Mouse (Mus musculus): Measurements from ENCODE around the gene Nr2c2.

Gene Nr2c2

DNA sequence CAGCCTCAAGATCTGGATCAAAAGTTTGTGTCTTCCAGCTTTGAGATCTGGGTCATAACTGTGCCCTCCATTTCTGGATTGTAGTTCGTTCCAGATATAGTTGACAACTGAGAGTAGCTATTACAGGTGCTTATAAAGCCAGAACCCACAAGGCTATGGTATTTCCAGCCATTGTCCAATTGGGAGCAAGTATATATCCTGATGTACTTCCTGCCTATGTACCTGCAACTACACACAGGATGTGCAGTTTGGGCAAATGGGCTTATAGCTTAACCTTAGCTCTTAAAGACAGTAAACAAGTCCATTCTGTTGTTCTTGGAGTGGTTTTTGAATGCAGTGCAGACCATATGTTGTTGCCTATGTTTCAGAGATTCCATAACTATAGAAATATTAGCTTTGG is 40.3 kb downstream of the Nr2c2 start:
- DNase-seq: no peak

DNA sequence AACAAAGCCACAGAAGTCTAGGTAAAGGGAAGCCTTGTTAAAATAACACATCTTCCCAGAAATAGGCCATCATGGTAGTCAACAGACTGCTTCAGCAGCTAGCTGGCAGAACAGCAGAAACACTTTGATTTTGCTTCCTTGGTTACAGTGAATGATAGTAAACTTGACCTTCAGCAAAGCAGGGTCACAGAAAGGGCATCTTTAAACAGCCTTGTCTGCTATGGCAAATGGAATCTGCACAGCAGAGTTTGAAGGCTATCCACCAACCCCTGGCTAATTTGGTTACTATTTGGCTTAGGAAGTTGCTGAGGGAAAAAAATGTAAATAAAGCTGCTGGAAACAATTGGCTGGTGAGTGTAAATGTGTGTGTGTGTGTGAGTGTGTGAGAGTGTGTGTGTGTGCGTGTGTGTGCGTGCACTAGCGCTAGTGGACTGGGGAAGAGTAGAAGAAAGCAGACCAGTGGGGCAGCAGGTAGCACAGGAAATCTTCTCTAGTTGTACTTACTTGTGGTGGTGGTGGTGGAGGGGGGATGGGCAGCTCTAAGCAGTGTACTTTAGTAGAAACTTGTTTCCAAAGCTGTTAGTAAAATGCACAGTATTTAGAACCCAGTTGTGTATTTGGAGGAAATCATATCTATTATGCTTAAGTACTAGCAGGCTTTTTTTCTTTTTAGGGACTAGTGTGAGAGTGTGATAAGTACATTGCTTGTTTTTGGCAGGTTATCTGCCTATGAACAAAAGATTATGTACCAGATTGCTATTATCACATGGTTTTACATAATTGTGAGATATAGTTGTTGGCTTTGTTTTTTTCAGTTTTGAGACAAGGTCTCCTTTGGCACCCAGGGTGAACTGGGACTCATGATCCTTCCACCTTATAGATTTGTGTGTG is 41.1 kb downstream of the Nr2c2 start:
- no peak for DNase-seq

DNA sequence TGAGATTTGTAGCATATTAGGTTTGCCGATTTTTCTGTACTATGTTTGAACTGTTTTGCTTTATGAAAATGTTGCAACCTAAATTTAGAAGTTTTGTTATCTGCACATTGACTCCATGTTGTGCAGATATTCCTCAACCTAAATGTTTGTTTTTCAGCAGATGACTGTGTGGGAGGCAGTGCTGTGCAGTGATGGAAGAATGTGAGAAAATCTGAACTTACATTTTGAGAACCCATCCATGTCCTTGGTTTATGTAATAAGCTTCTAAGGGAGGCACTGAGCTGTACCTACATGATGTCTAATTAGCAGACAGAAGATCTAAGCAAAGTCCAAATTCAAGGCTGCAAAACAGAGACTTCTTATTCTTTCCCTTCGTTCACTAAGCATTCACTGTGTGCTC is 42.4 kb downstream of the Nr2c2 start:
- peak; percentile 19 for DNase-seq

DNA sequence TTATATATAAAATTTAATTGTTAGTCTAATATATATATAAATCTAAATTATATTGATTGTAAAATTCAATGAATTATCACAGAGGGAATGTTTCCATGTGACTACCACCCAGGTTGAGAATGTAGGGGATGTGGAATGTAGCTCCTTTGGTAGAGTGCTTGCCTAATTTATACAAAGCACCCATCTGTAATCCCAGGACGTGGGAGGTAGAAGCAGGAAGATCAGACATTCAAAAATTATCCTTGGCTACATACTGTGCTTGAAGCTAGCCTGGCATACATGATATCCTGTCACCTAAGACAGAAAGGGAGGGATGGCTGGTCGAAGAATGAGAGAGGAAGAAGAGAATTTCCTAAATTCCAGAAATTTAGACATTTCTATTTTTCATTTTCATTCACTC is 45.2 kb downstream of the Nr2c2 start:
- DNase-seq: peak; percentile 34

DNA sequence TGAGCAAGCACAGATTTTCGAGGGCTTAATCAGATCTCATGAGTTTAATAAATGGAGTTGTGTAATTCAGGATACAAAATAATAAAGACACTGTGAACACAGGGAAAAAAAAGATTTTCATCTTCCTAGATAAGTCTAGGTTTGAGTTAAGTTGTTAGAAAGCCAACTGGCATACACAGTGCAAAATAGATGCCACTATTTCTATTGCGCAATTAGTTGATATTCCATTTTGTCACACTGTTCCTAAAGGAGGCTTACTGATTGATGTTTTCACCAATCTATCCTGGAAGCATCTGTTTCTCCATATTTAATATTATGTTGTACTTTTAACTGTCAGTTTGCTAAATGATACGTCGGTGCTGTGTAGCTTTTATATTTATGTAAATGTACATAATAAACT is 54.7 kb downstream of the Nr2c2 start:
- DNase-seq: no peak

DNA sequence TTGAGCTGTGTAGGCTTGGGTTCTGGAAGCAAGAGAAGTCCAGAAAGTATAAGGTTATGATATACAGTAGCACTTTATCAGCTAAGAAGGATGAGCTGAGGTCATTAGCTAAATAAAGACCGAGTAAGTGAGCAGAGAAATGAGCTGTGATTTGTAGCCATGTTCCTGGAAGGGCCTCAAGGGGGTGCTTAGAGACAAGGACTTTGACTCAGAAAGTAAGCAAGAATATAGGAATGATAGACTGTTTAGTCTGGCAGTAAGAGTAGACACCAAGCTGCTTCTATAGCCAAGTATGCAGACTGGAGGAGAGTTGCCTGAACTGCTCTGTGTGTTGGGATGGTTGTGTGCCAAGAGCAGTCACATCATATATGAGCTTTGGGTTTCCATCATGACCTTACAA is 62.6 kb downstream of the Nr2c2 start:
- DNase-seq: no peak

GRCm38 (mm10) chr6:92158801-92159200 is 67.6 kb downstream of the Nr2c2 start:
- DNase-seq: no peak

GRCm38 (mm10) chr6:92162724-92163123 is 71.5 kb downstream of the Nr2c2 start:
- no peak for DNase-seq

DNA sequence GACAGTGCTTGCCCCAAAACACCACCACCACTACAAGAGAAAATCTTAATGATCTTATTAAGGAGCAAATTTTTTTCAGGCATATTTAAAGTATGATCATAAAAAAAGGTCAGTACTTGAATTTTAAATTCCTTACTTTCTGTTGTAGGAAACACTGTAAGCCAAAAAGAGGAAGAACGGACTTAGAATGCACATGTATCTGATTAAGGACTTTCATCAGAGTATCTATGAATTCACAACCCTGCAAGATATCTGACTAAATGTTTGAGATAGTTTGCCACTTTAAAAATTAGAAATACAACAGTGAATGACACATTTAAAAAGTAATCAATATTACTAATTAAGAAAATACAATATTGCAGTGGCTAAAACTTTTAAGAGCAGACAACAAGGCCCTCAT is 85.3 kb downstream of the Nr2c2 start:
- no peak for DNase-seq

- DNase-seq: peak; percentile 63
Measured at GRCm38 (mm10) chr6:92183621-92184131, 92.5 kb downstream of the Nr2c2 start, which contains the start of gene Mrps25. Gene Mrps25, minus strand, starts transcription at chr6:92184033.

DNA sequence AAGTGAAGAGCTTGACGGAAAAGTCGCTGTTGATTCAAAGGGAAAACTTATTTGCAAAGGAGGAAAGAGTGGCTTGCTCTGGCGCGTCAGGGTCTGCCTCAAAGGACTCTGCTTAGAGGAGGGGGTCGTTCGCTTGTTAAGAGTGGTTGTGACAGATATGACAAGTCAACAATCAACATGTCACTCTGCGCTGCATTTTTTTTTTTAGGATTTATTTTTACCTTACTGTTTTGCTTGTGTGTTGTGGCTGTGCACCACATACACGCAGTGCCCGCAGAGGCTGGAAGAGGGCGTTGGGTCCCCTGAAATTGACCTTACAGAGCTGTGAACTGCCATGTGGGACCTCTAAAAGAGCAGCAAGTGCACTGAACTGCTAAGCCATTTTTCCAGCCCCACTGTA is 93.0 kb downstream of the Nr2c2 start:
- DNase-seq: no peak

DNA sequence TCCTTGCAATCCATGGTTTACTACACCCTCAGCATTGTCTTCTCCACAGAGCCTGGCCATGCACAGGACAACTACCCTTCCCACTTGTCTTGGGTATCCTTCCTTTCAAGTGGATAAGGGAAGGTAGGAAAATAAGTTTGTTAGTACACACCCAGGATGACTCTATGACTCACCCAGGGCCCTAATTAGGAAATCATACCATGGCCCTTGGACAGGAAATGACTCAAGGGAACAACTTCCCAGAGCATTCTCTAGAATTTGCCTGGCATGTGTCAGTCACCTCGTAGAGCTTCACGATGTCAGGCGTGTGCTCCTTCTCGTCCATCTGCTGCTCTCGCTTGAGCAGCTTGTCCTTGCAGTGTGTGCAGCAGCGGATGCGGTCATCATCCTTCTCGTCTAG is 108.2 kb downstream of the Nr2c2 start:
- no peak for DNase-seq

DNA sequence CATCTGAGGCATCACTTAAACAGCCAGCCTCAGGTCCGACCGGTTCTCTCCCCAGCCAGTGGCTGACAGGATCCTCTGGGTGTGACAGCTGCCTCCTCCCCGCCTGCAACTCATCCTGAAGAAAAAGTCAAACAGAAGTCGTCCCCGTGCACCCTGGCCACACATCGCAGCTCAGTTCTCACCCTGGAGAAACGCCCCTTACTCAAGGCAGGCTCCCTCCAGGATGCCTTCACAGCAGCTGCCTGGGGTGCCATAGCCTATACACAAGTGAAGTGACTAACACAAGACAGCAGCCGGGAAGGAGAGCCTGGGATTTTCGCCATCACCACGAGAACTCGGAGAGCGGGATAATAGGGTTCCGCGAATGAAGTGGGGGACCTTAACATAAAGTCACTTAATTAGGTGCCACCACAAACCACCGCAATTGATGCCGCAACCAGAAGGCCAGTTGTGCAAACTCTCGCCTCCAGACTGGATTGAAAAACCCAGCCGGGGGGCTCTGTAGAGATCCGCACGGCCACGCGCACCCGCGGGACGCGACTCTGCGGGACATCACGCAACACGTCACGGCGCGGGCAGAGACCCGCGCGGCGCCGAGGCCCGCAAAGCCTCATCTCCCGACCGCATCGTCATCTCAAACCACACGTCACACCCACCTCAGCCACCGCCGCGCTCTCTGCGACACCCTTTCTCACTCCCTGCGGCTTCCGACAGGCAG is 123.0 kb downstream of the Nr2c2 start:
- DNase-seq: no peak

- DNase-seq: peak; percentile 92
Measured at GRCm38 (mm10) chr6:92214773-92215449, 123.7 kb downstream of the Nr2c2 start, which contains the start of gene Rbsn. Gene Rbsn, minus strand, starts transcription at chr6:92214925.

- DNase-seq: no peak
Measured at GRCm38 (mm10) chr6:92219445-92219844, 128.3 kb downstream of the Nr2c2 start.

DNA sequence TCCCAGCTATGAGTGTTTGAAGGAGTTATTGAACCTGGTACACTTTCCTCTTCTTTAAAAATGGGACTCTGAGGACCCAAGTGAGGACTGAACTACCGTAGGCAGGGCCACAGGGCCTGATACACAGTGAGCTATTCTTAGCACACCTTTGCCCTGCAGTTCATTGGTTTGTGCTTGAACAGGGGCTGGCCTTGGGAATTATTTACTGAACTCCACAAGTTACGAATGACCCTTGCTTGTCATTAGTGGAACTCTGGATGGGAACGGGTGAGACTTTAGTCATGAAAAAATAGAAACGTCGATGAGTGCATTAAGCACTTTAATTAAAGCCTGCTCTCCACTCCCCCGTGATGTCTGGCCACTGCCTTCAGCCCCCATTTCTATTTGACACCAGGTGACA is 130.4 kb downstream of the Nr2c2 start:
- no peak for DNase-seq

DNA sequence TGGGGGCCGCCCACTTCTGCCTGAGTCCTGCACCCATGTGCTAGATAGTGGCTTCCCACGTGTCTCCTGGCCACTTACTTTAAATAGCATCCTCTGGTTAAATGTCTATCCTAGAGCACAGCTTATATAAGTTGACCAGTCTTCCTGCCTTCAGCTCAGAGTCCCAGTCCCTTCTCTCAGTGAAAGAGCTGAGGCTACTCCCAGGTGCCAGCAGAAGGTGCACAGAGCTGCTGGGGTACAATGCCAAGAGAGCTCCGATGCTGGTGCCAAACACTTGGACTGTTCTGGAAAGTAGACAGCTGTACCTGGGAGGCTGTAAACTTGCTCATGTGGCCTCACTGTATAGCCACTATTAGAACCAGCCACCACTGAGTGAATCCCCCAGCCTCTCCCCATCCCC is 130.8 kb downstream of the Nr2c2 start:
- no peak for DNase-seq
